Mouse (Mus musculus) liver, postnatal 0 days (tissue): ENCODE data around the gene Lbh.

Experiments
- CTCF ChIP-seq: sonication (generic); IDR thresholded peaks from 2 replicates; pipeline ENCODE4 v1.5.1; 2016; ENCODE audit warnings: antibody characterized with exemption, low read depth
- EP300 ChIP-seq: IDR thresholded peaks from 2 replicates; pipeline ENCODE4 v1.6.1; 2016; ENCODE audit warnings: antibody characterized with exemption, low read depth, mild to moderate bottlenecking

DNA sequence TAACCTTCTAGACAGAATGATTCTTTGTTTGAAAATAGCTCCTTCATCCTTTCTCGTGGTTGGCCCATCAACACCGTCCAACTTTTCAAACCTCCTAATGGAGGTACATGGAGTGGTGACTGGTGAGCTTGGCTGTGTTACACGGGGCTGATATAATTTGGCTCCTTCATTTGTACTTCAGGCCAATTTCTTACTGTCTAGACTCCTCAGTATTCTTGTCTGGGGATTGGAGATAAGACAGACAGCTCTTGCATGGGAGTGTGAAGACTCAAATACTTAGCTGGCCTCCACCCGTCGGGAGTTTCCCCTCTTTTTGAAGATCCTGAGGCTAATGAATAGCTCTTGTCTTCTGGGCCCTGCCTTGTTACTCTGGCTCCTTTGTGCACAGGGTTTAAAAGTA is 26.3 kb downstream of the Lbh start:
- TF ChIP-seq CTCF: no peak
- no peak for TF ChIP-seq EP300
